Mouse (Mus musculus) thymus, postnatal 4 days (tissue): ENCODE measurements around the gene Mindy4.

Experiments
- DNase-seq: peaks from one replicate; pipeline ENCODE4 v3.0.0; 2021

The Mindy4 gene

GRCm38 (mm10) chr6:55258428-55259325, 55.5 kb downstream of the Mindy4 start:
- DNase-seq: no peak

- DNase-seq: no peak
Observed at GRCm38 (mm10) chr6:55262161-55262560, 59.0 kb downstream of the Mindy4 start.

- no peak for DNase-seq
Observed at GRCm38 (mm10) chr6:55263490-55264046, 60.4 kb downstream of the Mindy4 start.

- no peak for DNase-seq
Observed at GRCm38 (mm10) chr6:55264741-55265366, 61.7 kb downstream of the Mindy4 start.

- no peak for DNase-seq
Observed at GRCm38 (mm10) chr6:55272952-55273351, 69.8 kb downstream of the Mindy4 start.

- no peak for DNase-seq
Observed at GRCm38 (mm10) chr6:55273463-55273862, 70.3 kb downstream of the Mindy4 start.

GRCm38 (mm10) chr6:55275000-55275399, 71.8 kb downstream of the Mindy4 start:
- DNase-seq: no peak

GRCm38 (mm10) chr6:55275786-55276185, 72.6 kb downstream of the Mindy4 start:
- DNase-seq: no peak

- DNase-seq: no peak
Observed at GRCm38 (mm10) chr6:55276692-55277282, 73.6 kb downstream of the Mindy4 start.

- DNase-seq: no peak
Observed at GRCm38 (mm10) chr6:55278086-55278485, 74.9 kb downstream of the Mindy4 start.

- DNase-seq: no peak
Observed at GRCm38 (mm10) chr6:55278520-55278919, 75.3 kb downstream of the Mindy4 start.

GRCm38 (mm10) chr6:55280979-55281378, 77.8 kb downstream of the Mindy4 start:
- DNase-seq: no peak

GRCm38 (mm10) chr6:55281687-55282086, 78.5 kb downstream of the Mindy4 start:
- no peak for DNase-seq

- no peak for DNase-seq
Observed at GRCm38 (mm10) chr6:55282348-55282747, 79.2 kb downstream of the Mindy4 start.

- DNase-seq: no peak
Observed at GRCm38 (mm10) chr6:55285218-55285617, 82.0 kb downstream of the Mindy4 start.

- no peak for DNase-seq
Observed at GRCm38 (mm10) chr6:55288007-55288602, 84.9 kb downstream of the Mindy4 start.

GRCm38 (mm10) chr6:55294549-55295131, 91.5 kb downstream of the Mindy4 start:
- no peak for DNase-seq

- DNase-seq: no peak
Observed at GRCm38 (mm10) chr6:55295325-55295724, 92.1 kb downstream of the Mindy4 start.

- DNase-seq: no peak
Observed at GRCm38 (mm10) chr6:55299482-55299881, 96.3 kb downstream of the Mindy4 start.

GRCm38 (mm10) chr6:55299917-55300316, 96.7 kb downstream of the Mindy4 start:
- no peak for DNase-seq

- DNase-seq: no peak
Observed at GRCm38 (mm10) chr6:55300704-55301103, 97.5 kb downstream of the Mindy4 start.

- no peak for DNase-seq
Observed at GRCm38 (mm10) chr6:55310179-55310578, 107.0 kb downstream of the Mindy4 start.

GRCm38 (mm10) chr6:55311962-55312361, 108.8 kb downstream of the Mindy4 start:
- no peak for DNase-seq
